Mouse (Mus musculus) intestine, postnatal 0 days (tissue): Measurements from ENCODE around the gene Myo1b. TPM values are rescaled to one million over a fixed set of nuclear protein-coding genes. Genes with fewer than 3 reads are reported as not detected.

Experiments used
- ATAC-seq: fragments of 200-750 bp; cut with Nextera tagmentation; 2 replicates; pipeline ENCODE4 v1.8.0; 2017; ENCODE audit warnings: mild to moderate bottlenecking, moderate TSS enrichment, moderate library complexity
- H3K27ac ChIP-seq: fragments of 300-500 bp; sonication (generic); 2 replicates; pipeline ENCODE4 v1.5.1; 2014; ENCODE audit warnings: mild to moderate bottlenecking, low read depth, low read length, moderate library complexity
- H3K27me3 ChIP-seq: fragments of 300-500 bp; sonication (generic); replicated peaks from 2 replicates; pipeline ENCODE4 v1.6.1; 2014; ENCODE audit warnings: low read length, mixed read lengths; ENCODE audit not compliant: control insufficient read depth, insufficient read depth
- H3K36me3 ChIP-seq: fragments of 300-500 bp; sonication (generic); 2 replicates; pipeline ENCODE4 v1.6.1; 2014; ENCODE audit warnings: mild to moderate bottlenecking, moderate library complexity; ENCODE audit not compliant: control insufficient read depth, insufficient read depth
- H3K4me1 ChIP-seq: fragments of 300-500 bp; sonication (generic); replicated peaks from 2 replicates; pipeline ENCODE4 v1.6.1; 2014; ENCODE audit warnings: antibody characterized with exemption, low read length, mixed read lengths; ENCODE audit not compliant: control insufficient read depth, insufficient read depth
- H3K4me2 ChIP-seq: fragments of 300-500 bp; sonication (generic); replicated peaks from 2 replicates; pipeline ENCODE4 v1.6.1; 2014; ENCODE audit warnings: low read depth, mild to moderate bottlenecking, moderate library complexity
- H3K4me3 ChIP-seq: fragments of 300-500 bp; sonication (generic); 2 replicates; pipeline ENCODE4 v1.5.1; 2014; ENCODE audit warnings: low read depth, low read length
- H3K9ac ChIP-seq: fragments of 300-500 bp; sonication (generic); 2 replicates; pipeline ENCODE4 v1.6.1; 2014; ENCODE audit warnings: mild to moderate bottlenecking, low read depth, low read length
- H3K9me3 ChIP-seq: fragments of 300-500 bp; sonication (generic); 2 replicates; pipeline ENCODE4 v1.6.1; 2016; ENCODE audit warnings: mixed run types; ENCODE audit not compliant: control insufficient read depth
- CTCF ChIP-seq: sonication (generic); IDR thresholded peaks from 2 replicates; pipeline ENCODE4 v1.5.1; 2016; ENCODE audit warnings: low read depth, mild to moderate bottlenecking, control low read depth, antibody characterized with exemption, moderate library complexity
- WGBS: fragments of 180-500 bp; shearing (Covaris S2); extraction: QIAGEN DNeasy Blood & Tissue Kit; methylation state at CpG from one replicate; pipeline ENCODE4 v1.1.7; 2014; 5-methylcytosine and 5-hydroxymethylcytosine counted together
- polyA plus RNA-seq: library from polyadenylated mRNA; unstranded; fragments of >200 nt; fragmentation: Nextera tagmentation; extraction: Ambion mirVana; gene quantifications from 2 replicates; pipeline ENCODE4 v1.2.1, GENCODE M21; 2015

Gene Myo1b
- polyA plus RNA-seq, 1 experiment from 2014 or later: 15.8 TPM

GRCm38 (mm10) chr1:51789269-51789668 lies 126.6 kb downstream of the Myo1b start:
- Histone ChIP-seq H3K4me3 (no peak overlapping the region), H3K9me3 (no peaks in the 10 kb centered on the region), H3K27me3 (no peaks in the 10 kb centered on the region), H3K4me2 (no peak overlapping the region), H3K9ac (no peak overlapping the region), H3K4me1 (no peaks in the 10 kb centered on the region), H3K36me3 (peaks cover 6% of the 10 kb centered on the region; the same call in 1 of the 2 replicates), H3K27ac (no peak overlapping the region)
- 77% methylated on average over 6 of the region's 6 CpGs for WGBS
- no peak for TF ChIP-seq CTCF
- ATAC-seq: no peak

GRCm38 (mm10) chr1:51782091-51782490 lies 133.8 kb downstream of the Myo1b start:
- Histone ChIP-seq H3K36me3 (peaks cover 3% of the 10 kb centered on the region; the same call in 1 of the 2 replicates), H3K4me2 (no peak overlapping the region), H3K27me3 (no peaks in the 10 kb centered on the region), H3K4me3 (no peak overlapping the region), H3K9me3 (no peaks in the 10 kb centered on the region), H3K4me1 (no peaks in the 10 kb centered on the region), H3K27ac (no peak overlapping the region), H3K9ac (no peak overlapping the region)
- peak; percentile 36; the same call in 1 of the 2 replicates for ATAC-seq
- TF ChIP-seq CTCF: no peak
- 41% methylated on average over 6 of the region's 6 CpGs for WGBS

GRCm38 (mm10) chr1:51780357-51780756 lies 135.5 kb downstream of the Myo1b start:
- no peak overlapping the region for H3K27ac ChIP-seq
- H3K4me3 ChIP-seq: no peak overlapping the region
- TF ChIP-seq CTCF: no peak
- no peak overlapping the region for H3K9ac ChIP-seq
- no peaks in the 10 kb centered on the region for H3K9me3 ChIP-seq
- no peaks in the 10 kb centered on the region for H3K27me3 ChIP-seq
- H3K4me2 ChIP-seq: no peak overlapping the region
- no peak for ATAC-seq
- no peaks in the 10 kb centered on the region for H3K4me1 ChIP-seq
- H3K36me3 ChIP-seq: peaks cover 7% of the 10 kb centered on the region; the same call in 1 of the 2 replicates

GRCm38 (mm10) chr1:51778241-51778640 lies 137.6 kb downstream of the Myo1b start:
- ATAC-seq: no peak
- TF ChIP-seq CTCF: no peak
- Histone ChIP-seq H3K36me3 (peaks cover 7% of the 10 kb centered on the region; the same call in 1 of the 2 replicates), H3K4me2 (no peak overlapping the region), H3K4me3 (no peak overlapping the region), H3K27ac (no peak overlapping the region), H3K9ac (no peak overlapping the region), H3K27me3 (no peaks in the 10 kb centered on the region), H3K9me3 (no peaks in the 10 kb centered on the region), H3K4me1 (no peaks in the 10 kb centered on the region)
- WGBS: 84% methylated on average over 7 of the region's 7 CpGs

- Histone ChIP-seq H3K27me3 (no peaks in the 10 kb centered on the region), H3K4me3 (no peak overlapping the region), H3K4me2 (no peak overlapping the region), H3K9me3 (no peaks in the 10 kb centered on the region), H3K27ac (no peak overlapping the region), H3K4me1 (0 out of 2 replicates have a peak, but pooled peaks cover 2% of the 10 kb centered on the region), H3K36me3 (peaks cover 19% of the 10 kb centered on the region; the same call in 1 of the 2 replicates), H3K9ac (no peak overlapping the region)
- WGBS: 69% methylated on average over 5 of the region's 5 CpGs
- TF ChIP-seq CTCF: no peak
- peak; percentile 25; the same call in 1 of the 2 replicates for ATAC-seq
Observed at GRCm38 (mm10) chr1:51770504-51770871, 145.4 kb downstream of the Myo1b start.

GRCm38 (mm10) chr1:51769815-51770503 lies 145.9 kb downstream of the Myo1b start:
- no peak for TF ChIP-seq CTCF
- H3K9me3 ChIP-seq: no peaks in the 10 kb centered on the region
- H3K36me3 ChIP-seq: peaks cover 18% of the 10 kb centered on the region; the same call in 1 of the 2 replicates

More at GRCm38 (mm10) chr1:51769815-51770503, 145.9 kb downstream of the Myo1b start:
- Histone ChIP-seq H3K4me1 (0 out of 2 replicates have a peak, but pooled peaks cover 2% of the 10 kb centered on the region), H3K27me3 (no peaks in the 10 kb centered on the region), H3K27ac (no peak overlapping the region), H3K4me2 (no peak overlapping the region), H3K9ac (no peak overlapping the region), H3K4me3 (no peak overlapping the region)
- ATAC-seq: peak; percentile 38; the same call in 1 of the 2 replicates
- WGBS: 55% methylated on average over 12 of the region's 12 CpGs
